Mouse (Mus musculus): ENCODE data around the gene Brf1. TPM values are rescaled to one million over a fixed set of nuclear protein-coding genes. Genes with fewer than 3 reads are reported as not detected.

Gene Brf1
- polyA plus RNA-seq, 1 experiment from 2014 or later: 53.8 TPM

GRCm38 (mm10) chr12:113036996-113037395 is 36.5 kb upstream of the Brf1 start:
- WGBS: 88% methylated on average over 4 of the region's 4 CpGs
- H3K36me3 ChIP-seq (ENCODE audit: control insufficient read depth, insufficient read depth, low read length): no peaks in the 10 kb centered on the region
- no peak for ATAC-seq (replicated peaks; ENCODE audit: low FRiP score, low TSS enrichment, low read depth)
- no peak overlapping the region for H3K27ac ChIP-seq (ENCODE audit: low read depth)
- H3K27me3 ChIP-seq (replicated peaks; ENCODE audit: control insufficient read depth, insufficient read depth, low read length): no peaks in the 10 kb centered on the region
- H3K4me3 ChIP-seq (ENCODE audit: low read depth, low read length): no peak overlapping the region
- DNase-seq (ENCODE audit: low spot score): no peak
- no peaks in the 10 kb centered on the region for H3K9me3 ChIP-seq (ENCODE audit: control insufficient read depth, low read length)
- H3K4me1 ChIP-seq (replicated peaks; ENCODE audit: control insufficient read depth, insufficient read depth, low read length): no peaks in the 10 kb centered on the region
- H3K9ac ChIP-seq (ENCODE audit: low read length): no peak overlapping the region
- H3K4me2 ChIP-seq (ENCODE audit: low read length): no peak overlapping the region

DNA sequence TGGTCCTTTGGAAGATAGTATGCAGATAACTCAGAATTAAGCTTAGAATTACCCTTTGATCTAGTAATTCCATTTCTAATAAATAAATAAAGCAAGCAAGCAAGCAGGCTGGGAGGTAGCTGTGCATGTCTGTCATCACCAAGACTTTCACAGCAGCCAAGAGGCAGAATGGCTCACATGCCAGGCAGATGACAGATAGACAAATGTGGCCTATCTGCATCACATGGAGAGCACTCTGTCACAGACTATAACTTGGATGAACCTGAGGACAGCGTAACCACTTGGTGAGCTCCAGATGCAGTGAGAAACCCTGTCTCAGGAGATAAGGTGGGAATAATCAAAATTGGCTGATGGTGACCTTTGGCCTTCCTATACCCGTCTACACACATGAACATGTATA is 34.6 kb upstream of the Brf1 start:
- Histone ChIP-seq H3K27me3 (replicated peaks; ENCODE audit: control insufficient read depth, insufficient read depth, low read length) (no peaks in the 10 kb centered on the region), H3K27ac (ENCODE audit: low read depth) (no peak overlapping the region), H3K4me2 (ENCODE audit: low read length) (no peak overlapping the region), H3K4me1 (replicated peaks; ENCODE audit: control insufficient read depth, insufficient read depth, low read length) (no peaks in the 10 kb centered on the region), H3K36me3 (ENCODE audit: control insufficient read depth, insufficient read depth, low read length) (no peaks in the 10 kb centered on the region), H3K4me3 (ENCODE audit: low read depth, low read length) (no peak overlapping the region), H3K9me3 (ENCODE audit: control insufficient read depth, low read length) (no peaks in the 10 kb centered on the region), H3K9ac (ENCODE audit: low read length) (no peak overlapping the region)
- DNase-seq (ENCODE audit: low spot score) (no peak), ATAC-seq (replicated peaks; ENCODE audit: low FRiP score, low TSS enrichment, low read depth) (no peak)
- 80% methylated on average over 2 of the region's 2 CpGs for WGBS

GRCm38 (mm10) chr12:113032296-113033250 is 32.1 kb upstream of the Brf1 start:
- Histone ChIP-seq H3K27ac (ENCODE audit: low read depth) (no peak overlapping the region), H3K4me1 (replicated peaks; ENCODE audit: control insufficient read depth, insufficient read depth, low read length) (no peaks in the 10 kb centered on the region), H3K9me3 (ENCODE audit: control insufficient read depth, low read length) (no peaks in the 10 kb centered on the region), H3K9ac (ENCODE audit: low read length) (no peak overlapping the region; the same call in 1 of the 2 replicates), H3K4me3 (ENCODE audit: low read depth, low read length) (no peak overlapping the region), H3K4me2 (ENCODE audit: low read length) (no peak overlapping the region), H3K36me3 (ENCODE audit: control insufficient read depth, insufficient read depth, low read length) (no peaks in the 10 kb centered on the region), H3K27me3 (replicated peaks; ENCODE audit: control insufficient read depth, insufficient read depth, low read length) (no peaks in the 10 kb centered on the region)
- DNase-seq (ENCODE audit: low spot score): no peak
- no peak for ATAC-seq (replicated peaks; ENCODE audit: low FRiP score, low TSS enrichment, low read depth)
- 79% methylated on average over 11 of the region's 11 CpGs for WGBS

DNA sequence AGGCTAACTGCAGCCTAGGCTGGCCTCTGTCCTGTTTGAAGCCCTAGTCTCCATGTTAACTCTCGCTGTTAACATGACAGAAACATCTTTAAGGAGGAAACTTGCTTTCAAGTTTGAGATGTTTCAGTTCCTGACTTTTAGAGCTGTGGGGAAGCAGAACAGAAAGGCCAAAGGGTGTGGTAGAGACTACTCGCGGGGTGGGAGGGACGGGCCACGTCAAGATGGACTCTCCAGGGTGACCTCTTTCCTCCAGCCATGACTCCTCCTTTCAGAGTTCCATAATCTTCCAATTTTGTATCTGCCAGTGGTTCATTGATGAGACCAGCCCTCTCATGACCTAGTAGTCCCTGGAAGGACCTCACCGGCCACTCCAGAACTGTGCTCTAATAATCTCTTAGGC is 30.9 kb upstream of the Brf1 start:
- Histone ChIP-seq H3K36me3 (ENCODE audit: control insufficient read depth, insufficient read depth, low read length) (no peaks in the 10 kb centered on the region), H3K27me3 (replicated peaks; ENCODE audit: control insufficient read depth, insufficient read depth, low read length) (no peaks in the 10 kb centered on the region), H3K9me3 (ENCODE audit: control insufficient read depth, low read length) (no peaks in the 10 kb centered on the region), H3K4me3 (ENCODE audit: low read depth, low read length) (no peak overlapping the region), H3K4me1 (replicated peaks; ENCODE audit: control insufficient read depth, insufficient read depth, low read length) (no peaks in the 10 kb centered on the region), H3K9ac (ENCODE audit: low read length) (no peak overlapping the region), H3K27ac (ENCODE audit: low read depth) (no peak overlapping the region), H3K4me2 (ENCODE audit: low read length) (no peak overlapping the region)
- ATAC-seq (replicated peaks; ENCODE audit: low FRiP score, low TSS enrichment, low read depth): no peak
- 88% methylated on average over 6 of the region's 6 CpGs for WGBS
- no peak for DNase-seq (ENCODE audit: low spot score)

GRCm38 (mm10) chr12:113030993-113031392 is 30.5 kb upstream of the Brf1 start:
- Histone ChIP-seq H3K36me3 (ENCODE audit: control insufficient read depth, insufficient read depth, low read length) (no peaks in the 10 kb centered on the region), H3K27me3 (replicated peaks; ENCODE audit: control insufficient read depth, insufficient read depth, low read length) (no peaks in the 10 kb centered on the region), H3K9ac (ENCODE audit: low read length) (no peak overlapping the region), H3K4me2 (ENCODE audit: low read length) (no peak overlapping the region), H3K4me1 (replicated peaks; ENCODE audit: control insufficient read depth, insufficient read depth, low read length) (no peaks in the 10 kb centered on the region), H3K4me3 (ENCODE audit: low read depth, low read length) (no peak overlapping the region), H3K27ac (ENCODE audit: low read depth) (no peak overlapping the region), H3K9me3 (ENCODE audit: control insufficient read depth, low read length) (no peaks in the 10 kb centered on the region)
- DNase-seq (ENCODE audit: low spot score) (no peak), ATAC-seq (replicated peaks; ENCODE audit: low FRiP score, low TSS enrichment, low read depth) (no peak)
- WGBS: 83% methylated on average over 9 of the region's 9 CpGs

DNA sequence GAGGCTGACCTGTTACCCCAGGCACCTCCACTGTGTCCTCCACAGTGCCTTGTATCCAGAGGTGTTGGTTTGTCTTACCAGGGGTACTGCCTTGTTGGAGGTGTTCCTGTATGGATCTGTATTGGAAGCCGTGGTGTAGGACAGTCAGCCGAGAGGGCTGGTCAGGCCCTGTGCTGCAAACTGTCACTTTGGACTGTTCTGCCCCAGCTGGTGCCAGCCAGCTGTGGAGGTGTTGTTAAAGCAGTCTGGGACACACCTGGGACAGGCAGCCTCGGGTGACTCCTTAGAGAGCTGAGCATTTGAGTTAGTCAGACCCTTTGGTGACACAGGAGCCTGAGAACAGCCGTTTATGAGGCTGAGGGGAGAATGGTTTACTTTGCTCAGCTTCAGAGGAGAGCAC is 29.5 kb upstream of the Brf1 start:
- H3K9me3 ChIP-seq (ENCODE audit: control insufficient read depth, low read length): no peaks in the 10 kb centered on the region
- 55% methylated on average over 4 of the region's 4 CpGs for WGBS
- no peak overlapping the region for H3K4me2 ChIP-seq (ENCODE audit: low read length)
- no peak overlapping the region for H3K4me3 ChIP-seq (ENCODE audit: low read depth, low read length)
- H3K36me3 ChIP-seq (ENCODE audit: control insufficient read depth, insufficient read depth, low read length): no peaks in the 10 kb centered on the region
- DNase-seq (ENCODE audit: low spot score) (no peak), ATAC-seq (replicated peaks; ENCODE audit: low FRiP score, low TSS enrichment, low read depth) (no peak)
- H3K27ac ChIP-seq (ENCODE audit: low read depth): no peak overlapping the region
- H3K4me1 ChIP-seq (replicated peaks; ENCODE audit: control insufficient read depth, insufficient read depth, low read length): no peaks in the 10 kb centered on the region
- no peaks in the 10 kb centered on the region for H3K27me3 ChIP-seq (replicated peaks; ENCODE audit: control insufficient read depth, insufficient read depth, low read length)
- no peak overlapping the region for H3K9ac ChIP-seq (ENCODE audit: low read length)

- H3K9me3 ChIP-seq (ENCODE audit: control insufficient read depth, low read length): no peaks in the 10 kb centered on the region
- 69% methylated on average over 9 of the region's 9 CpGs for WGBS
- H3K9ac ChIP-seq (ENCODE audit: low read length): no peak overlapping the region
- no peak overlapping the region for H3K4me3 ChIP-seq (ENCODE audit: low read depth, low read length)
- DNase-seq (ENCODE audit: low spot score) (no peak), ATAC-seq (replicated peaks; ENCODE audit: low FRiP score, low TSS enrichment, low read depth) (no peak)
- no peak overlapping the region for H3K27ac ChIP-seq (ENCODE audit: low read depth)
- H3K4me2 ChIP-seq (ENCODE audit: low read length): no peak overlapping the region
- no peaks in the 10 kb centered on the region for H3K27me3 ChIP-seq (replicated peaks; ENCODE audit: control insufficient read depth, insufficient read depth, low read length)
- H3K36me3 ChIP-seq (ENCODE audit: control insufficient read depth, insufficient read depth, low read length): no peaks in the 10 kb centered on the region
- H3K4me1 ChIP-seq (replicated peaks; ENCODE audit: control insufficient read depth, insufficient read depth, low read length): no peaks in the 10 kb centered on the region
Observed at GRCm38 (mm10) chr12:113028898-113029297, 28.4 kb upstream of the Brf1 start.

- H3K27ac ChIP-seq (ENCODE audit: low read depth): no peak overlapping the region
- no peak overlapping the region for H3K9ac ChIP-seq (ENCODE audit: low read length)
- no peaks in the 10 kb centered on the region for H3K27me3 ChIP-seq (replicated peaks; ENCODE audit: control insufficient read depth, insufficient read depth, low read length)
- H3K4me3 ChIP-seq (ENCODE audit: low read depth, low read length): no peak overlapping the region
- 63% methylated on average over 5 of the region's 5 CpGs for WGBS
- no peaks in the 10 kb centered on the region for H3K9me3 ChIP-seq (ENCODE audit: control insufficient read depth, low read length)
- DNase-seq (ENCODE audit: low spot score): no peak
- H3K4me1 ChIP-seq (replicated peaks; ENCODE audit: control insufficient read depth, insufficient read depth, low read length): no peaks in the 10 kb centered on the region
- no peak for ATAC-seq (replicated peaks; ENCODE audit: low FRiP score, low TSS enrichment, low read depth)
- H3K4me2 ChIP-seq (ENCODE audit: low read length): no peak overlapping the region
- H3K36me3 ChIP-seq (ENCODE audit: control insufficient read depth, insufficient read depth, low read length): 0 out of 2 replicates have a peak, but pooled peaks cover 5% of the 10 kb centered on the region
Observed at GRCm38 (mm10) chr12:113028067-113028466, 27.6 kb upstream of the Brf1 start.

DNA sequence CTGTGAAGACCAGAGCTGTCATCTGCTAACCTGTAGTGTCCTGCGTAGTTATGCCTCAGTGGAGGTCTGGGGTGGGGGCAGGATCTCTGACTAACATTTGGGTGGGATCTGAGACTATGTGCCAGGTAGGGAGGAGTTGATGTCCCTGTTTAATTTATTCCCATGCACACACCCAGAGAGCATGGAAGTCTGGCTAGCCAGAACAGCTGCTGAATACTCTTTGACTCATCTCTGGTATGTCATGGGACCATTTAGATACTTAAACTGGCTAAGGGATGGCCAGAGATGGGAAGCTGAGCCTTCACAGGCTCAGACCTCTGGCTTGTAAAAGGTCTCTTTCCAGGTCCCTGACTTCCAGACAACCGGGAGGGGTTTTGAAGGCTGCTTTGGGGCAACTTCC is 27.0 kb upstream of the Brf1 start:
- no peaks in the 10 kb centered on the region for H3K4me1 ChIP-seq (replicated peaks; ENCODE audit: control insufficient read depth, insufficient read depth, low read length)
- 87% methylated on average over 2 of the region's 2 CpGs for WGBS
- no peak overlapping the region for H3K27ac ChIP-seq (ENCODE audit: low read depth)
- H3K27me3 ChIP-seq (replicated peaks; ENCODE audit: control insufficient read depth, insufficient read depth, low read length): no peaks in the 10 kb centered on the region
- H3K4me2 ChIP-seq (ENCODE audit: low read length): no peak overlapping the region
- no peaks in the 10 kb centered on the region for H3K9me3 ChIP-seq (ENCODE audit: control insufficient read depth, low read length)
- ATAC-seq (replicated peaks; ENCODE audit: low FRiP score, low TSS enrichment, low read depth): no peak
- DNase-seq (ENCODE audit: low spot score): no peak
- 0 out of 2 replicates have a peak, but pooled peaks cover 7% of the 10 kb centered on the region for H3K36me3 ChIP-seq (ENCODE audit: control insufficient read depth, insufficient read depth, low read length)
- H3K4me3 ChIP-seq (ENCODE audit: low read depth, low read length): no peak overlapping the region
- no peak overlapping the region for H3K9ac ChIP-seq (ENCODE audit: low read length)

All from intestine, embryonic 14.5 days (tissue).